Mouse (Mus musculus) ZHBTc4 (cell line): ENCODE results near the gene Trim13.

ENCODE experiments used
- DNase-seq: peaks from one replicate; pipeline ENCODE4 v3.0.0-alpha.2; 2011; ENCODE audit warnings: low read depth, low spot score

Gene Trim13

DNA sequence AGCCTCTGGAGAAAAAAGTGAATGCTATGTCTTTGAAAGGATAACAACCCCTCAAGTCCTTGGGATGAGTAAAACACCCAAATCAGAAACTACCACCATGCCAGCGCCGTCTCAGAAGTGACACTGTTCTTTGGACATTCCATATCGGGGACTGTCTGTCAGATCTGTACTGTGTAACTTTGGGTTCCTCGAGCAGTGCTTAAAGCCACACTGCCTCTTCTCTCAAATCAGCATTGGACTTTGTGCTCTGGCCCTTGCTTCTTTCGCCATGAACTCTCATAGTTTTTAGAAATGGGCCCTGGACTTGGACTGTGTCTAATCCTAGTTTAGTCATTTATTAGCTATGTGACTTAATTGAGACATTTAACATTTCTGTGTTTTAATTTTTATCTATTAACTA, 13.7 kb downstream of the Trim13 start:
- no peak for DNase-seq

DNA sequence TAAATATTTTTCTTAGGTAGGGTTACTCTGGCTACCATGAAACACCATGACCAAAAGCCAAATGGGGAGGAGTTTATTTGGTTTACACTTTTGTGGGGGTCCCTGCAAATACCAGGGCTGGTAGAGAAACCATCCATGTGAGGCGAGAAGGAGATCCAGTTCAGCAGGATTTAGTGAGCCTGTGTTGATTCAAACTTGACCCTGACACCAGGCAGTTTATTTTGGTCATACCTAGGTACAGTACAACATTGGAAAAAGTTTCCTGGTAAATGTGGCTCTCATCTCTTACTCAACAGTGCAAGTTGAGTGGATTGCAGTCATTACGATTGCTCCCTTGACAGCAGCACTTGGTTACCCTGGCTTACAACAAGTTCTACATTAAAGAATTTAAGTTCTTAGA, 15.3 kb downstream of the Trim13 start:
- DNase-seq: no peak

DNA sequence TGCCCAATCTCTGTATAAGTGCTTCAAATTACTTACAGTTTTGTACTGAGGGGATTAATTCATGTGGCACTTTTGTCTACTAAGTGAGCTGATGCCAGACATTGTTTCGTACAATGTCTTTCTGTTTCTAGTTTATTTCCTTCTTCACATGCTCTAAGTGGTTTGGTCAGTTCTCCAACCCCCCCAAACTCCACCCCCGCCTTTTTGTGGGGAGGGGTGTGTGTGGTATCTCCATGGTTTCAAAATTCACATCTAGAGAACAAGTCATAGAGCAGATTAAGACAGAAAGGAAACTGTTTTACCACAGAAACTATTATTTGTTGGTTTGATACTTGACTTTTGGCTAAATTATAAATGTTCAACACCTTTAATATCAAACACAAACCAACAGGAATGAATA, 22.3 kb downstream of the Trim13 start:
- no peak for DNase-seq

DNA sequence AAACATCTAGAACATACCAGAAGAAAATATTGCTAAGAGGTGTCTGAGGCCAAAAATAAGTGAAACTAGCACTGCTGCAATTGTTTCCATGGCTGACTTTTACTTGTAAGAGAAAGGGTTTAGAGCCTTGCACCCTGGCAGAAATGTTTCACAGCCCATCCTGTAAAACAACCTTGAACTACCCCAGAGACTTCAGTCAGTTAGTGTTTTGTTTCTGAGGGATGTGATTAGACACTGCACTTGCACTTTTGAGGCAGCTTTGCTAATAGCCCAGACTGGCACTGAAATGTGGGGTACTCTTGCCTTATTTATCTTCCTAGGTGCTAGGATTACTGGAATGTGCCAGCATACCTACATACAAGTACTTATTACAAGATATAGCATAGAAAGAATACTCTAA, 37.9 kb downstream of the Trim13 start:
- no peak for DNase-seq

DNA sequence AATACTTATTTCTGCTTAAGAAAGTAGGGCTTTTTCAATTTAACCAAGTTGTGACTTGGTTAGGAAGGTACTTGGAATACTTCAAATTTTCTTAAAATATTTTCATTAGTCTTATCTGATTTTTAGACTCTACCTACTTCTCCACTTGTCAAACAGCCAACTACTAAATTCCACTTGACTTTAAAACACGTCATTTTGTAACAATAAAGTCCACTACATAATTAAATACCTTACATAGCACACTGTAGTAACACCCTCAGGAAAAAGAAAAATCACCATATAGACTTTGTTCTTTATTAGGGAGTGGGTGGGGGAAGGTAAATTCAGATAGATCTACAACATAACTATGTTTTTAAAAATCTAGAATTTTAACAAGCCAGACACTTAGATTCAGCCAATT, 44.6 kb downstream of the Trim13 start:
- DNase-seq: no peak

DNA sequence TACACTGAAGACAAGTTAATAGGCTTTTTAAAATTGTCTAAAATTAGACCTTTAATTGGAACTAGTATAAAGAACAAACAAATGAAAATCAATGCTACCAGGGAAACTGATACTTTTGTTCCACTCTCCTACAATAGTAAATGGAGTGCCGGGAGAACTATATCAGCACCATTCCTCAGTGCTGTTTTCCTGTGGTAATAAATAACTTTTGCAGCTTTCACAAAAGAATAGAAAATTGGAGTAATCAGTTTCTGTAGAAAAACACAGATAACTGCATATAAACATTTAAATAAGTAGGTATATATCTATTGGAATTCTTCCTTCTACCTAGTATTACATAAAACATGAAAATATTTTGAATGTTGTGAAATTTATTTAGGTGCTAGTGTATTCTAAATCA, 47.5 kb downstream of the Trim13 start:
- no peak for DNase-seq

DNA sequence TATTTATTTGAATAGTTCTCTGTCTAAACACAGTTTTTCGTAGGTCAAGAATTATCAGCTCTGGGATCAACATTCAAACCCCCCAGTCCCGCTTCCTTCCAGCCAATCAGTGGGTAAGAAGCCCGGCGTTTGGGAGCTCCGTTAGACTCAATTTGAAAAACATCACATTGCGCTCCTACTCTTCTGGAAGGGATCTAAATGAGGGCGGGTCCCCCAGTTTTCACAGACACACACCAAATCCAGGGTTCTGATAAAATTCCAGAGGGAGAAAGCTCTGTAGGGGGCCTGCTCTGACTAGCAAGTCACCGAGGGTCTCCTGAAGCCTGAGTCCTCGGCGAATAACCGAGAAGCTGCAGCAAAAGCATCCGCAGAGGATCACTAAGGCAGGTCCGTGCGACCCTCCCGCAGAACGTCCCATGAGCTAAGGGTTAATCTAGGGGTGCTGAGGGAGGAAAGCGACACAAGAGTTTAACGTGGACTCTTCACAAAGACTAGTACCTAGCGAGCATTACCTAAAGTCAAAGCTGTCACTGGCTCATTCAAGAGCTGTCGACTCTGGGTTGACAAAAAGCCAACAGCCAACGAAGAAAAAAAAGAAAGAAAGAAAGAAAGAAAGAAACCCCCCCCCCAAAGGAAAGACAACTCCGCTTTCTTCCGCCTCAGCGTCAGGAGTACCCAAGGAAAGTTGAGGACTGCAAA, 49.3 kb downstream of the Trim13 start:
- DNase-seq: peak; percentile 36

DNA sequence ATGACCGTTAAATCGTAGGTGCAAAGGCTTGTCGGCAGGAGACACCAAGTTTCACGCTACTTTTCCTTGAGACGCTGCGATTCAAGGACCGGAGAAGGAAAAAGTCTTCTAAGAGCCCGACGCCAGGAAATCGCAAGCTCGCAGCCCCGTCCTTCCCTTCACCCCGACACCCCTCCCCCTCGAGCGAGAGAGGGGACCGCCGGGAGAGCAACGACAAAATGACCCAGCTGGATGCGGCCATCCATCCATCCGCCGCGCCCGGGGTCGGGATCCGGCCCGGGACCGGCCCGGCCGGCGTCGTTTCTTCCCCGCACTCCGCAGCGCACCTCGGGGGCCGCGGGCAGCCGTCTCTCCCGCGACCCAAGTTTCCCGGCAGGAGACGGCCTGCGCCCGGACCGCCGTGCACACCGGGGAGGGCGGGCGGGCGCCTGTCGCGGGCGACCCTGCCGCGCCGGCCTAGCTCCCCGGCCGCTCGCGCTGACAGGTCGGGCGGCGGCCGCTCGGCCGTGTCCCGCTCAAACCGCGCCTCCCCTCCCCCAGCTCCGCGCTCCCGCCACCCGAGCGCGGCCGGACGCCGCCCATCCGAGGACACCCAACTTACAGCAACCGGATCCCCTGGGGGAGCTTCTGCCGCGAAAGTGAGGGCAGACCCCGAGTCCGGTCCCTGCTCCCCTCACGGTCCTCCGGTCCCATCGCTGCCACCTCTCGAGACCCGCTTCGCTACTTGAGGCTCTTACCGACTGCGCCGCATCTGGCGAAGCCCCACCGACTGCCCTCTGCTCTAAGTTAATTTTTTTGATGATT, 50.0 kb downstream of the Trim13 start:
- peak; percentile 61 for DNase-seq

DNA sequence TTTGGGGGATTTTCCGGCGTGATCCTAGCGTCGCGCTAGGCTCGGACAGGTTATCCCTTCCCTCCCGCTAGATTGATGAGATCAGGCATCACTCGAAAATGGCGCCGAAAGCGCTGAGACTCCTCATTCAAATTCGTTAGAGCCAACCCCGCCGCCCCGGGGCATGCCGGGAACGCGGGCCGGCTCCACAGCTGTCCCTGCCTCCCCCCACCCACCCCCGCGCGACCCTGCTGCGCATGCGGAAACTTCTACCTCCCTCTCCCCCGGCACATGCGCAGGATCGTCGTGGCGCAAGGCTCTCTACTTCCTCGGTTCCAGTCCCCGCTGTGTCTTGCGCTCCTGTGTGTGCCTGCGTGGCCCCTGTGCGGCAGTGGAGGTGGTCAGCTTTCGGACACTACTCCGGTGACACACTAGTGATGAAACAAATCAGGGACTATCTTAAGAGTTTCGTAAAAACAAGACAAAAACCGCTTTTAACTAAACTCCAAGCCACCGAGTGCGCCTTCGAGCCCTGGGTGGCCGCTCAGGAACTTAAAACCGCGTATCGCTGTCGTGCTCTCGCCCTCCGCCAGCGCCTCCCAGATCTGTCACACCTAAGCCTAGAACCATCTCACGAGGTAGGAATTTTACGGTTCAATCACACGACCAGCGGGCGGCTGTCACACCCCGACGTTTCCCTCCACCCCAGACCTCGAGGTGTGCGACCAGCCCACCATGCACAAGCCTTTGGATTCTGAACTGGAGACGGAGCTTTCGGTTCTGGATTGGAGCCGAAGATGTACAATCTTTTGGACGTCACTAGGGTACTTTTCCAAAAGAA, 50.8 kb downstream of the Trim13 start:
- DNase-seq: peak; percentile 97

DNA sequence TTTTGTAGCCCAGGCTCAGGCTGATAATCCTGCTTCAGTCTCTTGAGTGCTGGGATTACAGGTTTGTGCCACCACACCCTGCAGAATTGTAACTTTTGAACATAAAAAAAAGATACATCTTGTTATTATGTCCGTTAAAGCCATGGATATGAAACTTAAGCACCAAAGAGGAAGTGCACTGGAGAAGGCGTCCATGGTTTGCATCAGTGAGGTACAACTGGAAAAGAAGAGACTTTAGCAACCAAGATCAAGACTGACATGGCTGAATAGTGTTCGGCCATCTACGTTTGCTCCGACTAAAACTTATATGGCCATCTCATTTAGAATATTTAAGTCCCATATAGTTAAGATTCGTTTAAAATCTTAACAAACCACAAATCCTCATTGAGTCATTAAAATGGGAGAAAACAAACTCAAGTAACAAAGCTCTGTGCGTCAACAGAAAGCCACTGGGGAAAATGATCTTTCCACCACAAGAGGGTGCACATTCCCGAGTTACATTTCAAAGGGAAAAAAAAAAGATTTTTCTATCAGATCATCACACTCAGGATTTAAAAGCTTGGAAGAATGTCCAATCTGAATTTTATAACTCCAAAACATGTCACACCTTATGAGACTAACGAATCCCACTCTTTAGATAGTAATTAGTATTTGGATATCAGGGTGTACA, 52.4 kb downstream of the Trim13 start:
- peak; percentile 25 for DNase-seq
